In the genomic region with DNA sequence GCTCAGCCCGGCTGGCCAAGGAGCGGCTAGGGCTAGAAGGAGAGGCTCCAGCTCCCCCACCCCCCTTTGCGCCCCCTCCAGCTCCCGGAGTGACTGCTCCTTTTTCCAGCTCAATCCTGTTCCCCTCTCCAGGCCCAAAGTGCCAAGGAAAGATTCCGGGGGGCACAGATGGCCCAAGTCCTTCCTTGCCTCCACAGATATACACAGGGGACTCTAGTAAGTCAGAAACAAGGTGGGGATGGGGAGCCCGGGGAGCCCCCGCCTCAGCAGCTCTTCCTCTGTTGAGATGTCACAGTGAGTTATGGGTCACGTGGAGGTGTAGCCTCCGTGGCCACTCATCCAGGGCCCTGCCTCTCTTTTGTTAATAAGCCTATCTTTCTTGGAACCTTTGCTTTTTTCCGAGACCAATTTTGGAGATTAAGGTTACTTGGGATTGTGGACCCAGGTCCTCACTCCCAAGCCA, we compare ENCODE assay signal across 11 mouse cellular contexts.
DNase-seq lines count a peak whose midpoint lies in the region; ATAC-seq and TF ChIP-seq lines count a peak whose summit lies in the region.
"Had no signal": no experiment of that assay in that cellular context is flagged by ENCODE, and none has a peak within 500 bp of the region (broad histone marks: within the 10 kb centered on the region; RNA-seq: fewer than 3 reads in every experiment).

No protein-coding gene starts in this region.

- no peak overlapping the region for H3K9ac ChIP-seq in intestine, embryonic 14.5 days (ENCODE audit: low read length)
- H3K9ac ChIP-seq in intestine, postnatal 0 days (ENCODE audit: low read depth, low read length): no peak overlapping the region
- H3K9ac ChIP-seq in embryonic facial prominence, embryonic 12.5 days: no peak overlapping the region
- peak overlapping the region; percentile 46; the same call in 1 of the 2 replicates for H3K9ac ChIP-seq in hindbrain, embryonic 13.5 days
- no peak overlapping the region for H3K9ac ChIP-seq in midbrain, embryonic 15.5 days

- ATAC-seq in intestine, embryonic 14.5 days (replicated peaks; ENCODE audit: low FRiP score, low TSS enrichment, low read depth): 0 out of 2 replicates have a peak, but pooled peaks have one; percentile 5
- ATAC-seq in intestine, postnatal 0 days: no peak
- no peak; the same call in none of the 2 replicates for ATAC-seq in embryonic facial prominence, embryonic 12.5 days (ENCODE audit: insufficient number of reproducible peaks, insufficient read depth, low FRiP score, low TSS enrichment)
- ATAC-seq in hindbrain, embryonic 13.5 days (ENCODE audit: low FRiP score): peak; percentile 27
- ATAC-seq in midbrain, embryonic 15.5 days (replicated peaks): peak; percentile 37
- ATAC-seq in cerebellum, adult (ENCODE audit: insufficient number of reproducible peaks, low FRiP score, low TSS enrichment): no peak

- H3K27ac ChIP-seq in intestine, embryonic 14.5 days (ENCODE audit: low read depth): no peak overlapping the region
- H3K27ac ChIP-seq in intestine, postnatal 0 days (ENCODE audit: low read depth, low read length): no peak overlapping the region
- no peak overlapping the region for H3K27ac ChIP-seq in embryonic facial prominence, embryonic 12.5 days
- peak overlapping the region; percentile 72 for H3K27ac ChIP-seq in hindbrain, embryonic 13.5 days
- no peak overlapping the region for H3K27ac ChIP-seq in midbrain, embryonic 15.5 days

- no peak overlapping the region for H3K4me3 ChIP-seq in intestine, embryonic 14.5 days (ENCODE audit: low read depth, low read length)
- no peak overlapping the region for H3K4me3 ChIP-seq in intestine, postnatal 0 days (ENCODE audit: low read depth, low read length)
- peak overlapping the region; percentile 13 for H3K4me3 ChIP-seq in embryonic facial prominence, embryonic 12.5 days
- H3K4me3 ChIP-seq in hindbrain, embryonic 13.5 days: peak overlapping the region; percentile 9; the same call in 1 of the 2 replicates
- no peak overlapping the region for H3K4me3 ChIP-seq in midbrain, embryonic 15.5 days

- no peak for TF ChIP-seq CTCF in intestine, postnatal 0 days (IDR thresholded peaks at IDR 0.05; ENCODE audit: low read depth)

- 22% methylated on average over 10 of the region's 10 CpGs for WGBS in intestine, embryonic 14.5 days
- 30% methylated on average over 9 of the region's 10 CpGs for WGBS in intestine, postnatal 0 days
- 16% methylated on average over 10 of the region's 10 CpGs for WGBS in embryonic facial prominence, embryonic 12.5 days
- WGBS in hindbrain, embryonic 13.5 days: 3% methylated on average over 10 of the region's 10 CpGs
- 10% methylated on average over 10 of the region's 10 CpGs for WGBS in midbrain, embryonic 15.5 days

- no peak for DNase-seq in intestine, embryonic 14.5 days (ENCODE audit: low spot score)
- no peak for DNase-seq in right cerebral cortex, postnatal 10 days (ENCODE audit: low spot score in 2 of 2)
- no peak for DNase-seq in layer of hippocampus, adult 8-10 months (ENCODE audit: low spot score in 2 of 2)
- DNase-seq: cerebellum, postnatal 25 days; gastrocnemius, postnatal 25 days; lung, postnatal 36 days had no signal

- no peaks in the 10 kb centered on the region for H3K27me3 ChIP-seq in intestine, embryonic 14.5 days (replicated peaks; ENCODE audit: control insufficient read depth, insufficient read depth, low read length)
- H3K27me3 ChIP-seq in intestine, postnatal 0 days (replicated peaks; ENCODE audit: control insufficient read depth, insufficient read depth, low read length): peaks cover 11% of the 10 kb centered on the region; the same call in 1 of the 2 replicates
- H3K27me3 ChIP-seq in embryonic facial prominence, embryonic 12.5 days: no peaks in the 10 kb centered on the region
- H3K27me3 ChIP-seq in hindbrain, embryonic 13.5 days: peaks cover 93% of the 10 kb centered on the region
- peaks cover 41% of the 10 kb centered on the region for H3K27me3 ChIP-seq in midbrain, embryonic 15.5 days (replicated peaks)

- H3K4me1 ChIP-seq in intestine, embryonic 14.5 days (replicated peaks; ENCODE audit: control insufficient read depth, insufficient read depth, low read length): peaks cover 14% of the 10 kb centered on the region
- peaks cover 3% of the 10 kb centered on the region; the same call in 1 of the 2 replicates for H3K4me1 ChIP-seq in intestine, postnatal 0 days (replicated peaks; ENCODE audit: control insufficient read depth, insufficient read depth, low read length)
- peaks cover 34% of the 10 kb centered on the region for H3K4me1 ChIP-seq in embryonic facial prominence, embryonic 12.5 days
- peaks cover 60% of the 10 kb centered on the region for H3K4me1 ChIP-seq in hindbrain, embryonic 13.5 days (replicated peaks)
- peaks cover 27% of the 10 kb centered on the region for H3K4me1 ChIP-seq in midbrain, embryonic 15.5 days

- peak overlapping the region; percentile 36 for H3K4me2 ChIP-seq in intestine, embryonic 14.5 days (ENCODE audit: low read length)
- no peak overlapping the region for H3K4me2 ChIP-seq in intestine, postnatal 0 days (replicated peaks; ENCODE audit: low read depth)
- peak overlapping the region; percentile 46 for H3K4me2 ChIP-seq in embryonic facial prominence, embryonic 12.5 days (replicated peaks)
- H3K4me2 ChIP-seq in hindbrain, embryonic 13.5 days: peak overlapping the region; percentile 42
- H3K4me2 ChIP-seq in midbrain, embryonic 15.5 days: peak overlapping the region; percentile 38

- no peaks in the 10 kb centered on the region for H3K36me3 ChIP-seq in intestine, embryonic 14.5 days (ENCODE audit: control insufficient read depth, insufficient read depth, low read length)
- H3K36me3 ChIP-seq in intestine, postnatal 0 days (ENCODE audit: control insufficient read depth, insufficient read depth): no peaks in the 10 kb centered on the region
- H3K36me3 ChIP-seq in embryonic facial prominence, embryonic 12.5 days: no peaks in the 10 kb centered on the region
- H3K36me3 ChIP-seq in hindbrain, embryonic 13.5 days: no peaks in the 10 kb centered on the region
- H3K36me3 ChIP-seq in midbrain, embryonic 15.5 days (replicated peaks): no peaks in the 10 kb centered on the region

- no peaks in the 10 kb centered on the region for H3K9me3 ChIP-seq in intestine, embryonic 14.5 days (ENCODE audit: control insufficient read depth, low read length)
- H3K9me3 ChIP-seq in intestine, postnatal 0 days (ENCODE audit: control insufficient read depth): no peaks in the 10 kb centered on the region
- no peaks in the 10 kb centered on the region for H3K9me3 ChIP-seq in embryonic facial prominence, embryonic 12.5 days
- 0 out of 2 replicates have a peak, but pooled peaks cover 3% of the 10 kb centered on the region for H3K9me3 ChIP-seq in hindbrain, embryonic 13.5 days
- H3K9me3 ChIP-seq in midbrain, embryonic 15.5 days: no peaks in the 10 kb centered on the region

Comparison
In these comparisons a context has a peak if more than half of its experiments do, and no peak if none do; other contexts are left out.
1. ATAC-seq: peak in intestine, embryonic 14.5 days (single experiment), hindbrain, embryonic 13.5 days (single experiment) and midbrain, embryonic 15.5 days (single experiment); none in intestine, postnatal 0 days (single experiment), embryonic facial prominence, embryonic 12.5 days (single experiment) and cerebellum, adult (single experiment).
2. H3K4me3 ChIP-seq: peak in embryonic facial prominence, embryonic 12.5 days (single experiment) and hindbrain, embryonic 13.5 days (single experiment); none in intestine, embryonic 14.5 days (single experiment), intestine, postnatal 0 days (single experiment) and midbrain, embryonic 15.5 days (single experiment).